Mouse (Mus musculus) liver, adult 2 months (tissue): ENCODE results near the gene Arglu1. TPM values are rescaled to one million over a fixed set of nuclear protein-coding genes. Genes with fewer than 3 reads are reported as not detected.

ENCODE experiments used
- DNase-seq: peaks from one replicate; pipeline ENCODE4 v3.0.0-alpha.2; 2011; ENCODE audit warnings: low read depth, low spot score; ENCODE audit errors: extremely low read depth
- H3K27ac ChIP-seq: fragments of 200-500 bp; replicated peaks from 2 replicates; pipeline ENCODE4 v1.5.1; 2012; ENCODE audit warnings: low read depth, mild to moderate bottlenecking, control low read depth, inconsistent platforms, low read length; ENCODE audit not compliant: insufficient read depth
- H3K27me3 ChIP-seq: fragments of 200-500 bp; 2 replicates; pipeline ENCODE4 v1.6.1; 2012; ENCODE audit warnings: mild to moderate bottlenecking, moderate library complexity, low read length, inconsistent platforms; ENCODE audit not compliant: control insufficient read depth, insufficient read depth
- H3K36me3 ChIP-seq: fragments of 200-500 bp; 2 replicates; pipeline ENCODE4 v1.6.1; 2012; ENCODE audit warnings: low read length, inconsistent platforms; ENCODE audit not compliant: control insufficient read depth, insufficient read depth
- H3K4me1 ChIP-seq: fragments of 200-500 bp; 2 replicates; pipeline ENCODE4 v1.6.1; 2011; ENCODE audit warnings: low read length; ENCODE audit not compliant: control insufficient read depth, insufficient read depth
- H3K4me3 ChIP-seq: fragments of 200-500 bp; 2 replicates; pipeline ENCODE4 v1.5.1; 2011; ENCODE audit warnings: low read depth, mild to moderate bottlenecking, control low read depth, low read length, moderate library complexity; ENCODE audit not compliant: insufficient read depth
- H3K79me2 ChIP-seq: fragments of 200-500 bp; 2 replicates; pipeline ENCODE4 v1.6.1; 2012; ENCODE audit warnings: inconsistent platforms, mild to moderate bottlenecking, low read length, moderate library complexity; ENCODE audit not compliant: control insufficient read depth, insufficient read depth
- H3K9ac ChIP-seq: fragments of 200-500 bp; 2 replicates; pipeline ENCODE4 v1.6.1; 2012; ENCODE audit warnings: low read depth, mild to moderate bottlenecking, control low read depth, inconsistent platforms, low read length
- CTCF ChIP-seq: fragments of 200-500 bp; IDR thresholded peaks from 2 replicates; pipeline ENCODE4 v1.5.1; 2011; ENCODE audit warnings: low read depth, low read length, control low read depth
- POLR2A ChIP-seq: fragments of 200-500 bp; IDR thresholded peaks from 2 replicates; pipeline ENCODE4 v1.6.1; 2011; ENCODE audit warnings: low read length, control low read depth; ENCODE audit not compliant: insufficient read depth; ENCODE audit errors: extremely low read depth
- WGBS: fragments of 180-500 bp; shearing (Covaris S2); methylation state at CpG from one replicate; pipeline ENCODE4 v1.1.7; 2018; 5-methylcytosine and 5-hydroxymethylcytosine counted together
- polyA plus RNA-seq: library from polyadenylated mRNA; depleted of rRNA; stranded (reverse); fragments of >200 nt; gene quantifications from 2 replicates; pipeline ENCODE4 v1.2.3, GENCODE M21; 2012
- total RNA-seq: library from RNA; depleted of rRNA; stranded (reverse); fragments of >200 nt; gene quantifications from 2 replicates; pipeline ENCODE4 v1.2.3, GENCODE M21; 2014

Gene Arglu1
- total and polyA plus RNA-seq, 2 experiments = 11.5 to 19.2 TPM

DNA sequence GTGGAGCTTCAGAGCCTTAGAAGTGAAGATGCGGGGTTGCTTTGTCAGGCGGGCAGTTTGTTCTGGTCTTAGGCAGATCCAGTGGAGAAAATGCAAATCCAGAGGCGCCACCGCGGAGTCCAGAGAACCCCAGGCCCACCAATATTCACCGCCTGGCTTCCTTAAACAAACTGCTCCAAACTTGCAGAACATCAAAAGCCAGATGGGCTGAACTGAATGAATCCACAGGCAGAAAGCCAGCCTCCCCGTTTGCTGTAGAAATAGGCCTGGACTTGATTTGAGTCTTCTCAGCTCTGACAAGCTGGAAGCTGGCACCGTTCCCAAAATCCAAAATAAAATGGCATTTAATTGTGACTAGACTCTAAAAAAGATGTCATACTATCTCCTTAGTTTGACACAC lies 40.4 kb downstream of the Arglu1 start:
- no peak for DNase-seq
- H3K27ac ChIP-seq = no peak overlapping the region
- H3K79me2 ChIP-seq = no peaks in the 10 kb centered on the region
- H3K4me1 ChIP-seq = no peaks in the 10 kb centered on the region
- H3K36me3 ChIP-seq = no peaks in the 10 kb centered on the region
- H3K27me3 ChIP-seq = no peaks in the 10 kb centered on the region
- TF ChIP-seq CTCF (no peak), POLR2A (no peak)
- no peak overlapping the region for H3K4me3 ChIP-seq
- no peak overlapping the region for H3K9ac ChIP-seq
- whole genome bisulfite sequencing = 80% methylated on average over 8 of the region's 8 CpGs

DNA sequence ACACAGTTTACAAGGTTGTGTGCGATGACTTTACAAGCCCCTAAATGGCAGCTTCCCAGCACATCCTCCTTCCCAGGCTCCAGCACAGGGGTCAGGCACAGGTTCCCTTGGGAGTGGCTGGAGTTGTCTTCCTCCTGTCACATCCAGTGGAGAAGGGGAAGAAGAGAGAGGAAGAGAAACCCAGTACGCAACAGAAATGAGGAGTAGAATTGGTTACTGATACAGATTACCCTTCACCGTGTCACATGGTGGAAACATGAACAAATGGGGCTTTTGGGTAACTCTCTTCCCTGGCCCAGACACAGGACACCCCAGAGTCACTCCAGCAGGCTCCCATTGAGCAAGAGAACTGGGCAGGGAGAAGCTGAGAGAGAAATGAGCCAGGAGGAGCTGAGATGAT lies 40.8 kb downstream of the Arglu1 start:
- H3K9ac ChIP-seq = no peak overlapping the region
- H3K79me2 ChIP-seq = no peaks in the 10 kb centered on the region
- H3K4me3 ChIP-seq = no peak overlapping the region
- TF ChIP-seq CTCF = no peak
- no peak for TF ChIP-seq POLR2A
- DNase-seq = no peak
- H3K27me3 ChIP-seq = no peaks in the 10 kb centered on the region
- no peaks in the 10 kb centered on the region for H3K4me1 ChIP-seq
- no peaks in the 10 kb centered on the region for H3K36me3 ChIP-seq
- no peak overlapping the region for H3K27ac ChIP-seq
- 73% methylated on average over 3 of the region's 3 CpGs for WGBS

DNA sequence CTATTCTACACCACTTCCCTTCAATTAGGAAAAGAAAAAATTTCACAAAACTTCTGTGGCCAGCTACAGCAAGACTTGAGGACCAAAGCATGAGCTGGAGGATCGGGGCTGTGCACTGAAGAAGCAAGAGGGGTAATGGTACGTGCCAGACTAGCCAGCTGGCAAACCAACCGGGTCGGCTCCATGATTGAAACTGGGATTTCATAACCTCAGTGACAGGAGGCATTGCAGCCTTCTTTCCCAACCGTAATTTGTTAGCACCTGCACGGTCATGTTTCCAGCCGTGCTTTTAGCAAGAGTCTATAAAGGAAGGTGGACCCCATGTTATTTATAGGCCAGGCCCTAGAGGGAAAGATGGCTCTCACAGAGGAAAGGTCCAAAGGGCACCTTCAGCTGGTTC lies 41.6 kb downstream of the Arglu1 start:
- TF ChIP-seq POLR2A (no peak), CTCF (no peak)
- no peaks in the 10 kb centered on the region for H3K27me3 ChIP-seq
- H3K79me2 ChIP-seq = no peaks in the 10 kb centered on the region
- H3K36me3 ChIP-seq = no peaks in the 10 kb centered on the region
- H3K9ac ChIP-seq = no peak overlapping the region
- no peaks in the 10 kb centered on the region for H3K4me1 ChIP-seq
- 69% methylated on average over 7 of the region's 7 CpGs for WGBS
- no peak overlapping the region for H3K27ac ChIP-seq
- peak; percentile 29 for DNase-seq
- H3K4me3 ChIP-seq = no peak overlapping the region

DNA sequence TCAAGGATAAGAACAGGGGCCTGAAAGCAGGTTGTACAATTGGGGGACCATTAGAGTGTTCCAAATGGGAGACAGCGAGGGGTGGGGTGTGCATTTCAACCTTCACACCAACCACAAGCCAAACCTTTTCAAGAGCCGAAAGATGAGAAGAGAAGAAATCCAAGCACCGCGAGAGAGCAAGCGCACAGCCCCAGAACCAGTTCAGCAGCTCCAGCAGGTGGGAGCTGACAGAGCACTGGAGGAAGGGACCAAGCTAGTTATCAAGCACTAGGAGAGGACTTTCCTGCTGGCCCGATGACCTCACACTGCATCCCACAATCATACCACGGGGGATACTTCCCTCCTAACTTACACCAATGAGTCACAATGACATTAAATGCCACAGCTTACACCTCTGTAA lies 42.5 kb downstream of the Arglu1 start:
- Histone ChIP-seq H3K36me3 (no peaks in the 10 kb centered on the region), H3K4me3 (no peak overlapping the region), H3K27me3 (no peaks in the 10 kb centered on the region), H3K9ac (no peak overlapping the region), H3K27ac (no peak overlapping the region), H3K4me1 (no peaks in the 10 kb centered on the region), H3K79me2 (no peaks in the 10 kb centered on the region)
- TF ChIP-seq POLR2A (no peak), CTCF (no peak)
- WGBS = 69% methylated on average over 7 of the region's 7 CpGs
- no peak for DNase-seq

DNA sequence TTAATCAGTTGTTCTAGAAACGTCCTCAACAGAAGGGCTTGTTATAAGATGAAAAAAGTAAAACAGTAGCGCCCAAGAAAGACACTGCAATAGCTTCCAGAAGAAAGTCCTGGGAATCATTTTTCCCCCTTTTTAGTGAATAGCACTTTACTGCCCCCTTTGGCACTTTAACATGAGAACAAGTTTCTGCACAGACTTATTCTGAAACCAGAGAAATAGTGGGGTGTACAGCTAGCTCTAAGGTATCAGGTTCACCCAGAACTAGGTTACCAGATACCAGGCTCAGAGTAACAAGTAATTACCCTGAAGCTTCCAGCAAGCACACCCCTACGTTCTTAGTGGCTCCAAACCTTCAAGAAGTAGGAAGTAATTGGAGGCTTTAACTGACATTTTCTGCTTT lies 43.0 kb downstream of the Arglu1 start:
- H3K79me2 ChIP-seq = no peaks in the 10 kb centered on the region
- no peak for TF ChIP-seq CTCF
- no peak for TF ChIP-seq POLR2A
- no peak overlapping the region for H3K4me3 ChIP-seq
- no peaks in the 10 kb centered on the region for H3K4me1 ChIP-seq
- H3K27ac ChIP-seq = no peak overlapping the region
- no peak for DNase-seq
- 76% methylated on average over 3 of the region's 3 CpGs for WGBS
- no peak overlapping the region for H3K9ac ChIP-seq
- no peaks in the 10 kb centered on the region for H3K27me3 ChIP-seq
- no peaks in the 10 kb centered on the region for H3K36me3 ChIP-seq

DNA sequence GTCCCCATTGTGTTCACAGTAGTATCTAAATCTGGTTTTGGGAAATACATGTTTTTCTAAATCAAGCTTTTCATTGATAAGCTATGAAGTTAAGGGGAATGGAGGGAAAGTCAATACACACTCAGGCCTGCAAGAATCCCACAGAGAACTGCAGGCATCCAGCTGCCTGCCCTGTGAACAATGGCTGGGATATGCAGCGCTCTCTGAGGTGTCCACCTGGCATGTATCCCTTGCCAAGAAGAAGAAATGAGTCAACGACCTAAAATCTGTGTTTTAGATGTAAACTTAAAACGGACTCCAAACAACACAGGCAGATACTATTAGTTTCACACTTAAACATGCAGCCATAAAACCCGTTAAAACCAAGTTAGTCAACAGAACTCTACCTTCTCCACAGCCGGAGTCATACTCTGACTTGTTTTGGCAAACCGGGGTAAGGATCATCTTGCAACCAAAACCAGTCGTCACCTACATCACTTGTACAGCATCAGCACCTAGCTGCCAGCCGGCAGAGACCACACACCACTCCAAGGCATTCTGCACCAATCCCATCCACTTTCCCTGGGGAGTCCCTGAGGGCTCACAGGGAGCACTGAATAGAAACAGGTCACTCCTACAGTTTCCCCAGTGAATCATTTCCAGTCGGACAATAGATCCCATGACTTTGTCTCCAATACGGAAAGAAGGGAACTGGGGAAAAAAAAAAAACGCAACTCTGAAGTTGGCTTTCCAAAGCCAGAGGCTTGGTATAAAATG lies 46.0 kb downstream of the Arglu1 start:
- no peak for DNase-seq
- no peak overlapping the region for H3K9ac ChIP-seq
- no peak overlapping the region for H3K4me3 ChIP-seq
- no peak overlapping the region for H3K27ac ChIP-seq
- H3K27me3 ChIP-seq = no peaks in the 10 kb centered on the region
- WGBS = 85% methylated on average over 11 of the region's 11 CpGs
- H3K36me3 ChIP-seq = no peaks in the 10 kb centered on the region
- H3K4me1 ChIP-seq = no peaks in the 10 kb centered on the region
- H3K79me2 ChIP-seq = no peaks in the 10 kb centered on the region
- no peak for TF ChIP-seq CTCF
